Mouse (Mus musculus): ENCODE results near the gene Smarcc1. TPM values are rescaled to one million over a fixed set of nuclear protein-coding genes. Genes with fewer than 3 reads are reported as not detected.
"Not testable (repeated sequence)": the region's sequence is repeated elsewhere in the genome, so short reads cannot be mapped to it uniquely, and the experiment has no call there.

Smarcc1 gene
- total RNA-seq, 2 experiments from 2014 or later = 71.5 to 75.7 TPM

GRCm38 (mm10) chr9:110124008-110124540, 6.6 kb downstream of the Smarcc1 start:
- intact Hi-C loops (cut with DNase I); DNase-seq (ENCODE audit: low spot score in 2 of 2): not testable (repeated sequence)

GRCm38 (mm10) chr9:110130896-110131524, 13.5 kb downstream of the Smarcc1 start:
- intact Hi-C loops (cut with DNase I) = loop anchor here (1.0 to 10.0 kb wide), 3 partner anchors 14 to 346 kb away; partner anchors contain the start of genes Dhx30, Kif9, Klhl18 and Smarcc1
- DNase-seq (ENCODE audit: low spot score in 2 of 2) = no peak

- peak; percentile 99 for DNase-seq (ENCODE audit: low spot score in 2 of 2)
- intact Hi-C loops (cut with DNase I) = loop anchor here (1.0 to 10.0 kb wide), 3 partner anchors 14 to 346 kb away; partner anchors contain the start of genes Dhx30, Kif9, Klhl18 and Smarcc1
Measured at GRCm38 (mm10) chr9:110131525-110132197, 14.2 kb downstream of the Smarcc1 start.

- intact Hi-C loops (cut with DNase I) = loop anchor here (5.0 to 10.0 kb wide), 2 partner anchors 163 to 345 kb away; partner anchors contain the start of genes Kif9 and Klhl18
- no peak for DNase-seq (ENCODE audit: low spot score in 2 of 2)
Measured at GRCm38 (mm10) chr9:110132201-110132605, 14.7 kb downstream of the Smarcc1 start.

- intact Hi-C loops (cut with DNase I) = loop anchor here (5.0 to 10.0 kb wide), 2 partner anchors 162 to 344 kb away; partner anchors contain the start of genes Kif9 and Klhl18
- DNase-seq (ENCODE audit: low spot score in 2 of 2) = no peak
Measured at GRCm38 (mm10) chr9:110132921-110133320, 15.4 kb downstream of the Smarcc1 start.

- intact Hi-C loops (cut with DNase I) = loop anchor here (5.0 to 10.0 kb wide), 2 partner anchors 161 to 343 kb away; partner anchors contain the start of genes Kif9 and Klhl18
- DNase-seq (ENCODE audit: low spot score in 2 of 2) = no peak
Measured at GRCm38 (mm10) chr9:110134176-110134575, 16.7 kb downstream of the Smarcc1 start.

- intact Hi-C loops (cut with DNase I) = loop anchor here (10.0 kb wide), 1 partner anchor 156 kb away; no protein-coding TSS in a partner anchor
- no peak for DNase-seq (ENCODE audit: low spot score in 2 of 2)
Measured at GRCm38 (mm10) chr9:110139119-110139518, 21.6 kb downstream of the Smarcc1 start.

- no peak for DNase-seq (ENCODE audit: low spot score in 2 of 2)
- intact Hi-C loops (cut with DNase I) = no loop called here
Measured at GRCm38 (mm10) chr9:110142097-110142496, 24.6 kb downstream of the Smarcc1 start.

- intact Hi-C loops (cut with DNase I) = no loop called here
- DNase-seq (ENCODE audit: low spot score in 2 of 2) = no peak
Measured at GRCm38 (mm10) chr9:110148598-110148997, 31.1 kb downstream of the Smarcc1 start.

- intact Hi-C loops (cut with DNase I) = no loop called here
Measured at GRCm38 (mm10) chr9:110159036-110159435, 41.5 kb downstream of the Smarcc1 start.

GRCm38 (mm10) chr9:110160486-110160885, 43.0 kb downstream of the Smarcc1 start:
- intact Hi-C loops (cut with DNase I); DNase-seq (ENCODE audit: low spot score in 2 of 2): not testable (repeated sequence)

More at GRCm38 (mm10) chr9:110159036-110159435, 41.5 kb downstream of the Smarcc1 start:
- DNase-seq (ENCODE audit: low spot score in 2 of 2) = peak; percentile 6

GRCm38 (mm10) chr9:110162441-110162840, 44.9 kb downstream of the Smarcc1 start:
- DNase-seq (ENCODE audit: low spot score in 2 of 2) = no peak
- intact Hi-C loops (cut with DNase I) = no loop called here

- DNase-seq (ENCODE audit: low spot score in 2 of 2) = no peak
- intact Hi-C loops (cut with DNase I) = no loop called here
Measured at GRCm38 (mm10) chr9:110163071-110163470, 45.6 kb downstream of the Smarcc1 start.

GRCm38 (mm10) chr9:110170858-110171257, 53.4 kb downstream of the Smarcc1 start:
- peak; percentile 5 to 55 for DNase-seq (ENCODE audit: low spot score in 2 of 2)
- intact Hi-C loops (cut with DNase I) = loop anchor here (5.0 kb wide), 1 partner anchor 126 kb away; no protein-coding TSS in a partner anchor

GRCm38 (mm10) chr9:110199870-110200269, 82.4 kb downstream of the Smarcc1 start:
- DNase-seq (ENCODE audit: low spot score in 2 of 2) = peak in 1 of 2 experiments; percentile 24
- intact Hi-C loops (cut with DNase I) = no loop called here

GRCm38 (mm10) chr9:110205526-110206404, 88.3 kb downstream of the Smarcc1 start:
- DNase-seq (ENCODE audit: low spot score in 2 of 2) = peak; percentile 66 to 86
- intact Hi-C loops (cut with DNase I) = loop anchor here (1.0 to 2.0 kb wide), 2 partner anchors 39 to 88 kb away; no protein-coding TSS in a partner anchor

- intact Hi-C loops (cut with DNase I) = loop anchor here (1.0 to 2.0 kb wide), 2 partner anchors 38 to 87 kb away; no protein-coding TSS in a partner anchor
- peak in 1 of 2 experiments; percentile 66 for DNase-seq (ENCODE audit: low spot score in 2 of 2)
Measured at GRCm38 (mm10) chr9:110206437-110206836, 88.9 kb downstream of the Smarcc1 start.

- intact Hi-C loops (cut with DNase I) = no loop called here
- DNase-seq (ENCODE audit: low spot score in 2 of 2) = no peak
Measured at GRCm38 (mm10) chr9:110208265-110208664, 90.8 kb downstream of the Smarcc1 start.

- intact Hi-C loops (cut with DNase I) = no loop called here
- DNase-seq (ENCODE audit: low spot score in 2 of 2) = no peak
Measured at GRCm38 (mm10) chr9:110208967-110209366, 91.5 kb downstream of the Smarcc1 start.

Measured in left cerebral cortex, postnatal 25 days (tissue).